Mouse (Mus musculus): ENCODE data around the gene Mpst. TPM values are rescaled to one million over a fixed set of nuclear protein-coding genes. Genes with fewer than 3 reads are reported as not detected.

Mpst gene
- polyA plus RNA-seq (2021), result 61.9 TPM

DNA sequence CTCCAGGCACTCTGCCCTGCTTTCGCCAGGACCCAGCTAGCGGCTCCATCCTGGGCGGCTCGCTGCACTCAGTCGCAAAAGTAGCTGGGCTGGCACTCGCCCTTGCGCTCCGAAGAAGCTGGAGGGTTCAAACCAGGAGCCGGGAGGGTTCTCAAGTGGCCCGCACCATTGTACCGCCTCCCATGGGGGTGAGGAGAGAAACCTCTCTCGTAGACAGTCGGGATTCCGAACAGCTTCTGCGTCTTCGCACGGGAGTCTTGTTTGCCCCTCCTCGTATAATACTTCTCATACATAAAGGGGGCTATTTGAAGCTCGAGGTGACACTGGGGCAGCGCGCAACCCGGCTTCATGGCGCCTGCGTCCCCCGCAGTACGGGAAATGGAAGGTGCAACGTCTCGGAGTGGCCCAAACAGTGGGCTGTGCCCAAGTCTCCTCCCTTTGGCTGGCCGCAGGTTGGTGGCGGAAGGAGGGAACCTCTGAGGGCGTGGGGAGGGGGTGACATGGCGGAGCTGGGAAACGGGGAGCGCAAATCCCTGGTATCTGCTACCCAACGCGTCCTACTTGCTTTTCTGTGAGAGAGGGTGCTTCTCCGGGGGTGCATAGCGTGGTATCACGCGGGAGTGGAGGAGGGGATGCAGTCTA lies at the start of gene Mpst:
Mpst (plus strand) TSS at position 124 of the 642 bp plus-strand sequence.
- POLR2A ChIA-PET, result interaction anchor here (0.7 to 2.0 kb wide), 4 partner anchors 11 to 124 kb away, joined by 3 to 5 read pairs (median 4); no protein-coding TSS in a partner anchor
- peak; percentile 68 for DNase-seq (ENCODE audit: low read depth, low spot score)
- ATAC-seq, result peak; percentile 80
- in situ Hi-C loops (cut with MboI; ENCODE audit: low pct_unique_long_range_greater_than_20kb), result no loop called here
- no peak for TF ChIP-seq CTCF (IDR thresholded peaks at IDR 0.05)
- H3K27me3 ChIP-seq, result no peaks in the 10 kb centered on the region
- CTCF ChIA-PET, result interaction anchor here (1.0 to 1.5 kb wide), 2 partner anchors 11 to 38 kb away, joined by 3 to 4 read pairs; no protein-coding TSS in a partner anchor

DNA sequence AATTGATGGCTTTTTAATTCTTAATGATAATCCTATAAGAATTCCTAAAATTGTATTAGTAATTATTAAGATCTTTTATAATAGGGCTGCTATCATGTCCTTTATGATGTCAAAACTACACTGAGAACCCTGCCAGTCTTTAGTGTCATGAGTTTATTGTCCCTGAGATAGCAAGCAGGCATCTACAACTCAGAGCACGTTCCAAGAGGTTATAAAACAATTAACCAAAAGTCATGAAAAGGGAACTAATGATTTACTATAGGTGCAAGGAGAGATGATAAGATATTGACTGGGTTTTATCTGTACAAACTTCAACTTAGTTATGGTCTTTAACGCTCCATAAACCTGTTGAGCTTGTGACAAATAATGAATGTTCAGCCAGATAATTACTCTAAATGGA lies 40.3 kb upstream of the Mpst start:
- POLR2A ChIA-PET, result no interaction called here
- DNase-seq (ENCODE audit: low read depth, low spot score) (no peak), ATAC-seq (no peak)
- TF ChIP-seq CTCF (IDR thresholded peaks at IDR 0.05), result no peak
- H3K27me3 ChIP-seq, result peaks cover 21% of the 10 kb centered on the region
- in situ Hi-C loops (cut with MboI; ENCODE audit: low pct_unique_long_range_greater_than_20kb), result loop anchor here (5.0 to 25.0 kb wide), 2 partner anchors 56 to 379 kb away; no protein-coding TSS in a partner anchor
- CTCF ChIA-PET, result interaction anchor here (0.9 to 1.0 kb wide), 2 partner anchors 23 to 103 kb away, joined by 3 read pairs; no protein-coding TSS in a partner anchor

GRCm38 (mm10) chr15:78366875-78367274 lies 39.3 kb upstream of the Mpst start:
- DNase-seq (ENCODE audit: low read depth, low spot score), result no peak

GRCm38 (mm10) chr15:78367811-78368210 lies 38.4 kb upstream of the Mpst start:
- in situ Hi-C loops (cut with MboI; ENCODE audit: low pct_unique_long_range_greater_than_20kb), result loop anchor here (5.0 to 25.0 kb wide), 2 partner anchors 54 to 381 kb away; no protein-coding TSS in a partner anchor
- H3K27me3 ChIP-seq, result peaks cover 17% of the 10 kb centered on the region

More at GRCm38 (mm10) chr15:78366875-78367274, 39.3 kb upstream of the Mpst start:
- TF ChIP-seq CTCF (IDR thresholded peaks at IDR 0.05), result no peak
- in situ Hi-C loops (cut with MboI; ENCODE audit: low pct_unique_long_range_greater_than_20kb), result loop anchor here (5.0 to 25.0 kb wide), 2 partner anchors 55 to 380 kb away; no protein-coding TSS in a partner anchor
- no peak for ATAC-seq
- ChIA-PET CTCF (interaction anchor here (0.9 kb wide), 1 partner anchor 24 kb away, joined by 3 read pairs; no protein-coding TSS in a partner anchor), POLR2A (no interaction called here)
- H3K27me3 ChIP-seq, result peaks cover 21% of the 10 kb centered on the region

DNA sequence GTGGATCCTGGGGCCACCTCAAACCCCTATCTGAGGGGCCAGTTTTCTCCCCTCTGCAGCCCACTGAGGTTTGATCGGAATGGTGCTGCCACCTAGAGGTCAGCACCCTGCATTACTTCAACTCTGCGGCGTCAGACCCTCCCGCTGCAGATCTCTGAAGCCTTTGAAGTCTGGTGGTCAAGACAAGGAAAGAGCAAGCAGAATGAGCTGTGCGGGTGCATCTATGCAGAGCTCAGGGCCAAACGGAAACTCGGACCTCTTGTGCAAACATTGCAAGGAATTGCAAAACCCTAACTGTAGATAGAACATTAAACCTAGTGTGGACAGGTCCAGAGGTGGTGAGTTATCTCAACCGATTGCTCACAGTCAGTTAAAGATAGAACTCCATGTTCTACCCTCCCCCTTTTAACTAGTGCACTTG lies 37.3 kb upstream of the Mpst start:
- ATAC-seq, result no peak
- peak; percentile 88 for TF ChIP-seq CTCF (IDR thresholded peaks at IDR 0.05)
- POLR2A ChIA-PET, result interaction anchor here (0.7 kb wide), 1 partner anchor 13 kb away, joined by 6 read pairs; no protein-coding TSS in a partner anchor

More at GRCm38 (mm10) chr15:78367811-78368210, 38.4 kb upstream of the Mpst start:
- ChIA-PET POLR2A (no interaction called here), CTCF (interaction anchor here (2.0 to 2.2 kb wide), 2 partner anchors 10 to 38 kb away, joined by 4 to 9 read pairs; partner anchors contain the start of genes Mpst and Tst)
- no peak for TF ChIP-seq CTCF (IDR thresholded peaks at IDR 0.05)
- DNase-seq (ENCODE audit: low read depth, low spot score) (no peak), ATAC-seq (no peak)

GRCm38 (mm10) chr15:78369641-78370040 lies 36.6 kb upstream of the Mpst start:
- ChIA-PET POLR2A (no interaction called here), CTCF (interaction anchor here (1.0 to 2.2 kb wide), 6 partner anchors 9 to 59 kb away, joined by 3 to 9 read pairs (median 4); partner anchors contain the start of genes Kctd17, Mpst and Tst)
- H3K27me3 ChIP-seq, result peaks cover 8% of the 10 kb centered on the region
- TF ChIP-seq CTCF (IDR thresholded peaks at IDR 0.05), result no peak
- ATAC-seq (no peak), DNase-seq (ENCODE audit: low read depth, low spot score) (no peak)
- in situ Hi-C loops (cut with MboI; ENCODE audit: low pct_unique_long_range_greater_than_20kb), result loop anchor here (5.0 to 25.0 kb wide), 2 partner anchors 53 to 382 kb away; no protein-coding TSS in a partner anchor

More for the DNA sequence above, 37.3 kb upstream of the Mpst start:
- CTCF ChIA-PET, result interaction anchor here (0.9 to 2.2 kb wide), 9 partner anchors 10 to 60 kb away, joined by 3 to 9 read pairs (median 4); partner anchors contain the start of genes Kctd17, Mpst and Tst
- H3K27me3 ChIP-seq, result peaks cover 9% of the 10 kb centered on the region
- DNase-seq (ENCODE audit: low read depth, low spot score), result no peak
- in situ Hi-C loops (cut with MboI; ENCODE audit: low pct_unique_long_range_greater_than_20kb), result loop anchor here (5.0 to 25.0 kb wide), 2 partner anchors 53 to 382 kb away; no protein-coding TSS in a partner anchor

GRCm38 (mm10) chr15:78372796-78373195 lies 33.4 kb upstream of the Mpst start:
- no peak for DNase-seq (ENCODE audit: low read depth, low spot score)
- in situ Hi-C loops (cut with MboI; ENCODE audit: low pct_unique_long_range_greater_than_20kb), result loop anchor here (25.0 kb wide), 1 partner anchor 385 kb away; no protein-coding TSS in a partner anchor
- ChIA-PET CTCF (interaction anchor here (1.3 to 2.5 kb wide), 2 partner anchors 49 to 52 kb away, joined by 3 to 5 read pairs; no protein-coding TSS in a partner anchor), POLR2A (no interaction called here)
- no peak for ATAC-seq
- TF ChIP-seq CTCF (IDR thresholded peaks at IDR 0.05), result no peak
- H3K27me3 ChIP-seq, result no peaks in the 10 kb centered on the region

- ATAC-seq (no peak), DNase-seq (ENCODE audit: low read depth, low spot score) (no peak)
- ChIA-PET CTCF (interaction anchor here (2.5 kb wide), 1 partner anchor 48 kb away, joined by 5 read pairs; no protein-coding TSS in a partner anchor), POLR2A (no interaction called here)
- TF ChIP-seq CTCF (IDR thresholded peaks at IDR 0.05), result no peak
- H3K27me3 ChIP-seq, result no peaks in the 10 kb centered on the region
- in situ Hi-C loops (cut with MboI; ENCODE audit: low pct_unique_long_range_greater_than_20kb), result loop anchor here (25.0 kb wide), 1 partner anchor 387 kb away; no protein-coding TSS in a partner anchor
These were observed 32.0 kb upstream of the Mpst start for GRCm38 (mm10) chr15:78374204-78374603.

- no peak for ATAC-seq
- CTCF ChIA-PET, result interaction anchor here (1.2 kb wide), 1 partner anchor 9 kb away, joined by 5 read pairs; no protein-coding TSS in a partner anchor
- no peak for TF ChIP-seq CTCF (IDR thresholded peaks at IDR 0.05)
- POLR2A ChIA-PET, result no interaction called here
- in situ Hi-C loops (cut with MboI; ENCODE audit: low pct_unique_long_range_greater_than_20kb), result no loop called here
- no peak for DNase-seq (ENCODE audit: low read depth, low spot score)
- H3K27me3 ChIP-seq, result no peaks in the 10 kb centered on the region
These were observed 28.4 kb upstream of the Mpst start for GRCm38 (mm10) chr15:78377859-78378258.

DNA sequence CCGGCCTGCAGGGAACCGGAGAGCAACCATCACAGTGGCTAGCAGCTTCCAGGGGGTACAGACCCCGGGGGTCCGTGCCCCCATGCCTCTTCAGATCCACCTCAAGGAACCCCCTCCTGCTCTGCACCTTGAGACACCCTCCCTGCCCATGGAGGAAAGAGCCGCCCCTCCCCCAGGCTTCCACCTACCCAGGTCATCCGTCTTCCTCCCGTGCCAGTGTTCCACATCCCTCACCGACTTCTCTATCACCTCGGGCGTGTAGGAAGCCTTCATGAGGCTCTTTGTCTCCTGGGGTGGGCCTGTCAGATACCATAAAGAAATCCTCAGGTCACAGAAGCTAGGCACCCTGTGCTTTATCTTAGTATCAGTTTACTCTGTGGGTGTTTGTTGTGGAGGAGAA lies 27.7 kb upstream of the Mpst start:
- POLR2A ChIA-PET, result no interaction called here
- DNase-seq (ENCODE audit: low read depth, low spot score), result no peak
- in situ Hi-C loops (cut with MboI; ENCODE audit: low pct_unique_long_range_greater_than_20kb), result no loop called here
- no peak for ATAC-seq
- CTCF ChIA-PET, result interaction anchor here (1.2 kb wide), 1 partner anchor 10 kb away, joined by 5 read pairs; no protein-coding TSS in a partner anchor
- TF ChIP-seq CTCF (IDR thresholded peaks at IDR 0.05), result no peak
- H3K27me3 ChIP-seq, result no peaks in the 10 kb centered on the region

Data from Patski (cell line).